Mouse (Mus musculus) embryonic fibroblast, embryonic 13.5 days (primary cell): ENCODE measurements around the gene Ctnna2. TPM values are rescaled to one million over a fixed set of nuclear protein-coding genes. Genes with fewer than 3 reads are reported as not detected.

Experiments used
- H3K27ac ChIP-seq: 2 replicates; pipeline ENCODE4 v1.5.1; 2012; ENCODE audit warnings: low read length, control low read depth, inconsistent platforms; ENCODE audit not compliant: insufficient read depth
- H3K4me1 ChIP-seq: 2 replicates; pipeline ENCODE4 v1.6.1; 2011; ENCODE audit warnings: low read length; ENCODE audit not compliant: control insufficient read depth, insufficient read depth
- H3K4me3 ChIP-seq: 2 replicates; pipeline ENCODE4 v1.5.1; 2011; ENCODE audit warnings: mild to moderate bottlenecking, control low read depth, low read length; ENCODE audit not compliant: insufficient read depth
- CTCF ChIP-seq: IDR thresholded peaks from 2 replicates; pipeline ENCODE4 v1.5.1; 2011; ENCODE audit warnings: mild to moderate bottlenecking, control low read depth, low read length, moderate library complexity, borderline replicate concordance; ENCODE audit not compliant: insufficient read depth
- POLR2A ChIP-seq: IDR thresholded peaks from 2 replicates; pipeline ENCODE4 v1.6.1; 2011; ENCODE audit warnings: low read depth, mild to moderate bottlenecking, control low read depth, low read length, moderate library complexity
- polyA plus RNA-seq: library from polyadenylated mRNA; stranded (reverse); fragments of >200 nt; gene quantifications from 2 replicates; pipeline ENCODE4 v1.2.4, GENCODE M21; 2011; ENCODE audit warnings: low read depth; ENCODE audit not compliant: missing spikeins, insufficient read length

Gene Ctnna2
- polyA plus RNA-seq, 1 experiment, result 7.5 TPM

GRCm38 (mm10) chr6:77738640-77739039 is 240.9 kb downstream of the Ctnna2 start:
- TF ChIP-seq CTCF (no peak), POLR2A (no peak)
- H3K4me3 ChIP-seq, result no peak overlapping the region
- H3K4me1 ChIP-seq, result no peaks in the 10 kb centered on the region
- no peak overlapping the region for H3K27ac ChIP-seq

GRCm38 (mm10) chr6:77724952-77725299 is 254.6 kb downstream of the Ctnna2 start:
- Histone ChIP-seq H3K27ac (no peak overlapping the region; the same call in 1 of the 2 replicates), H3K4me3 (no peak overlapping the region), H3K4me1 (no peaks in the 10 kb centered on the region)
- TF ChIP-seq POLR2A (no peak), CTCF (no peak)

GRCm38 (mm10) chr6:77724042-77724951 is 255.2 kb downstream of the Ctnna2 start:
- no peaks in the 10 kb centered on the region for H3K4me1 ChIP-seq
- TF ChIP-seq POLR2A (no peak), CTCF (no peak)
- H3K27ac ChIP-seq, result peak overlapping the region; percentile 44; the same call in 1 of the 2 replicates
- no peak overlapping the region for H3K4me3 ChIP-seq

- no peaks in the 10 kb centered on the region for H3K4me1 ChIP-seq
- TF ChIP-seq POLR2A (no peak), CTCF (no peak)
- no peak overlapping the region for H3K4me3 ChIP-seq
- peak overlapping the region; percentile 38; the same call in 1 of the 2 replicates for H3K27ac ChIP-seq
Measured at GRCm38 (mm10) chr6:77694093-77694492, 285.4 kb downstream of the Ctnna2 start.

GRCm38 (mm10) chr6:77687173-77687572 is 292.3 kb downstream of the Ctnna2 start:
- Histone ChIP-seq H3K4me3 (no peak overlapping the region), H3K4me1 (no peaks in the 10 kb centered on the region), H3K27ac (no peak overlapping the region)
- no peak for TF ChIP-seq CTCF
- TF ChIP-seq POLR2A, result no peak

DNA sequence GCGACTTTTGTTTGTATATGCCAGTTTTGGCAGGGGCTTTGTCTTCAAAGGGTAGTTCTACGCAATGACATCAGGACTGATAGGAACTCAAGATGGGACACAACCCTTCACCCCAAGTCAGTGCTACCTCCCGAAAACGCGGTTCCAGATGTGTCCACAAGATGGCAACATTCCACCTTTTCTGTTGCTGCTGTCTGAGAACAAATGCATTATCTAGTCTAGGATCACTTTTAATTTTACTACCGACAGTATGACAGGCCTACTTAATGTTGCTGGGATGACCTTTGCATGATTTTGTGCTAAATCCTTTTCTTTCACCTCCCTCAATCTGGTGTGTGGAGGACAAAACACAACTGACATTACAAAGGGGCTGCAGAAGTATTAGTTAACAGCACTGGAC is 329.4 kb downstream of the Ctnna2 start:
- TF ChIP-seq CTCF (peak; percentile 53; the same call in 1 of the 2 replicates), POLR2A (no peak)
- H3K27ac ChIP-seq, result no peak overlapping the region
- H3K4me3 ChIP-seq, result no peak overlapping the region
- H3K4me1 ChIP-seq, result no peaks in the 10 kb centered on the region

DNA sequence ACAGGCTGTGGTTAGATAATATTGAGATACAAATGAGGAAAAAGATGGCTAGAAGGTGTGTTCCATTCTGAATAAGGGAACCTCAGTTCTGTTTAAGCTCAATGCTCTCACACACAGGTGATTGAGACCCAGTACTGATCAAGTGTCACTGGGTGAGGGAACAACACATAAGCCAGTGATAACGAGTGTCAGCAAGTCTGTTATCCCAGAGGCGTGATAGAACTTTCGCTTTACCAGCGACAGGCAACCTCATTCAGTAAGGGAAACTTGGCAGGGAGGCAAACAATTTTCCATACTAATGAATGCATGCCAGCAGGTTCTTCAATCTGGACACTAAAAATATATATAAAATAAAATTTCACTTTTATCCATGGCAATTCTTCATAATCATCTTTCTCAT is 334.9 kb downstream of the Ctnna2 start:
- TF ChIP-seq POLR2A, result no peak
- TF ChIP-seq CTCF, result no peak
- no peaks in the 10 kb centered on the region for H3K4me1 ChIP-seq
- H3K27ac ChIP-seq, result no peak overlapping the region
- no peak overlapping the region for H3K4me3 ChIP-seq

GRCm38 (mm10) chr6:77638784-77639183 is 340.7 kb downstream of the Ctnna2 start:
- TF ChIP-seq CTCF, result no peak
- no peak for TF ChIP-seq POLR2A
- H3K4me1 ChIP-seq, result no peaks in the 10 kb centered on the region
- H3K27ac ChIP-seq, result no peak overlapping the region
- no peak overlapping the region for H3K4me3 ChIP-seq

DNA sequence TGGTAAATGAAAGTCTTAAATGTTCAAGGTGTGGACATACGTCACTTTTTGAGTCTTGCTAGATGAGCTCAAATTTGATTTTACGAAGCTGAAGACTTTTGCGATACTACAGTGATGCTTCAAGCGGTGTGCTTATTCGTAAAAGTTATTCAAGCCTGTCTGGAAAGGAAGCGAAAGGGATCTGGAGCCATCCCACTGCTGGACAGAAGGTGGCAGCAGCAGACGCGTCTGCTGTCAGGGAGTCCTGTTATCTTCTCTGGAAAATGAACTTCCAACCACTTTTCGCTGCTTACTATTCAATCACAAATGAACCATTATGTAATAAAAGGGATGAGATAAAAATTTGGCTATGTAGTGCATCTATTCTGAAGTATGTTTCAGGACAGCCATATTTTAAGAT is 345.5 kb downstream of the Ctnna2 start:
- Histone ChIP-seq H3K4me3 (no peak overlapping the region), H3K27ac (no peak overlapping the region), H3K4me1 (no peaks in the 10 kb centered on the region)
- TF ChIP-seq POLR2A, result no peak
- peak; percentile 85 for TF ChIP-seq CTCF

DNA sequence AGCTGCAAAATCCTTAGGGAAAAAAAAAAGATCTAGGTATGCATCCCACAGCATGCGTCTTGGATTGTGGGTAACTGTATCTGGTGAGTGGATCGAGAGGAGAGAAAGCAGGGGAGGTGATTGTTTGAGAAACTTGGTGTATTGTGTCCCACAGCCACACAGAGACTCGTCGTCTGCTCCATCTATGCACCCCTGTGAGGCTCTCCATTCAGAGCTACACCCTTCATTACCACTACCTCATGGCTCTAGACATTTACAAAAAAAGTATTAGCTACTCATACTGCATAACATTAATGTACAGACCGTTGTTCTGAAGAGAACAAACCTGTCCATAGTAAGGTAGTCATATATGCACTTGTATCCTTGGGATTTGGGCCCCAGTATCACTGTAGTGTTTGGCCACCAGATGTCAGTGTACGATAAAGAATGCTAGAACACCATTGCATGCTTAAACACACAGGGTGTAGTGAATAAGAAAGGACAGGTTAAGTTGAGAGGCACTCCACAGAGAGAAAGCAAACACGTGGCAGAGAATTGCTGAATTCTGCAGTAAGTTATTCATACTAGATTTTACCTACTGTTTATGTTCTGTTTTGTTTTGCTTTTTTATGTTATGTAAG is 350.8 kb downstream of the Ctnna2 start:
- no peak overlapping the region for H3K4me3 ChIP-seq
- TF ChIP-seq POLR2A, result no peak
- TF ChIP-seq CTCF, result no peak

DNA sequence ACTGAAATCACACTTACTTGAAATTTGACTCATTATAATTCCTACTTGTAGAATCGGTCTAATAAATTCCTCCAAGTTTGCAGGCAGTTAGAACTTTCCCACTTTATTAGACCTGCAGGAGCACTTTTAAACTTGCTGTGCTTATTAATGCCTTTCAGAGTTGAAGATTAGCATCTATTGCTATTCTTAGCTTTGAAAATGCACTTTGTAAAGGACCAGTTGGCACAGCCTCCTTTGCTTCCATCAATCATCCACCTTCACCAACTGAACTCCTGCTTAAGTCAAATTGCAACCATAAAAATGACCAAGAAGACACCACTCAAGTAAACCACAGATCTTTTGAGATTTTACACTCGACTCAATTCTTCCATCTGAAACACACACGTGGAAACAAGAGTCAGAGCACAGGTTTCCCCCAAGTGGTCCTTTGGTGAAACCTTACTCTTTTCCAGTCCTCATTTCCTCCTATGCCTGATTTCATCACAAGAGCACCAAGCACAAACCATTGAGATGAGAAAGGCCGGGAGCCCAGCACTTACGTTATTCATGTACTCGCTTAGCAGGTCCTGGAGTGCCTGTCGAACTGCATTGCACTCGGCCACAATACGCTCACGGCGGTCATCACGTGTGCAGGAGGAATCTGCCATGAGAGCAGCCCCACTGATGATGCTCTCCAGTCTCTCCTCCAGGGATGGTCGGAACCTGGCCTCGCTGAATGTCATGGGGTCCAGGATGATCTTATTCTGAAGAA is 374.7 kb downstream of the Ctnna2 start:
- no peak overlapping the region for H3K4me3 ChIP-seq
- H3K27ac ChIP-seq, result no peak overlapping the region
- TF ChIP-seq CTCF (no peak), POLR2A (no peak)
- H3K4me1 ChIP-seq, result no peaks in the 10 kb centered on the region

More for the DNA sequence above, 350.8 kb downstream of the Ctnna2 start:
- Histone ChIP-seq H3K4me1 (no peaks in the 10 kb centered on the region), H3K27ac (no peak overlapping the region)
